Mouse (Mus musculus): ENCODE measurements at regions not wholly inside any gene's neighbourhood (a gene's known extent, or its start where the extent isn't known, plus 50 kb on each side); places are given as distances from the start of the nearest gene placed in this dataset.

- no peaks in the 10 kb centered on the region for H3K27me3 ChIP-seq (ENCODE audit: low read depth, poor library complexity, severe bottlenecking)
Measured at GRCm38 (mm10) chr3:42661956-42662355, 919.5 kb downstream of the D3Ertd751e start.

GRCm38 (mm10) chr3:42676668-42677398 lies 934.4 kb downstream of the D3Ertd751e start:
- no peak for DNase-seq (ENCODE audit: low spot score)

More at GRCm38 (mm10) chr3:42661956-42662355, 919.5 kb downstream of the D3Ertd751e start:
- no peak for DNase-seq (ENCODE audit: low spot score)
- no peak overlapping the region for H3K4me3 ChIP-seq
- H3K36me3 ChIP-seq: no peaks in the 10 kb centered on the region
- H3K27ac ChIP-seq (replicated peaks): no peak overlapping the region
- no peaks in the 10 kb centered on the region for H3K9me3 ChIP-seq (replicated peaks)
- WGBS: 89% methylated on average over 2 of the region's 2 CpGs
- H3K4me1 ChIP-seq: no peaks in the 10 kb centered on the region

DNA sequence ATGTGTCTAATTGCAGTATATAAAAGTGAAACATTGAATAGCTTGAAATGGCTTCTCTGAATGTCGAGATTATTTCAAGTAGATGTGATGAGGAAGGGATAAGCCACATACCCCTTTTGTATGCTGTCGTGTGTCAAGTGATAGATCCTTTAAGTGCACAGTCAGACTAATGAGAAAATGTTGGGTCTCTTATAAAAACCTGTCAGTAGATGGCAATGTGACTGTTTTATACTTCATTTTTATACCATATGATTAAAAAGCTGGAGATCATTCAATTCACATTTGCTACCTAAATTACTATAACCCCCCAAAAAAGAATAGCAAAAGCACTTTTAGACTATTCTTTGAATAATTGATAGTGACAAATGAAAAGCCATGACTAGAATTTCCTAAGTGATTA lies 952.3 kb downstream of the D3Ertd751e start:
- Histone ChIP-seq H3K4me1 (no peaks in the 10 kb centered on the region), H3K27ac (replicated peaks) (no peak overlapping the region), H3K9me3 (replicated peaks) (no peaks in the 10 kb centered on the region), H3K27me3 (ENCODE audit: low read depth, poor library complexity, severe bottlenecking) (no peaks in the 10 kb centered on the region), H3K4me3 (no peak overlapping the region), H3K36me3 (no peaks in the 10 kb centered on the region)
- DNase-seq (ENCODE audit: low spot score): no peak
- WGBS: 87% methylated on average over 2 of the region's 2 CpGs

More at GRCm38 (mm10) chr3:42676668-42677398, 934.4 kb downstream of the D3Ertd751e start:
- no peak overlapping the region for H3K27ac ChIP-seq (replicated peaks)
- WGBS: 86% methylated on average over 2 of the region's 2 CpGs
- no peaks in the 10 kb centered on the region for H3K36me3 ChIP-seq
- no peaks in the 10 kb centered on the region for H3K27me3 ChIP-seq (ENCODE audit: low read depth, poor library complexity, severe bottlenecking)
- no peaks in the 10 kb centered on the region for H3K4me1 ChIP-seq
- no peaks in the 10 kb centered on the region for H3K9me3 ChIP-seq (replicated peaks)
- H3K4me3 ChIP-seq: no peak overlapping the region

GRCm38 (mm10) chr3:42738910-42739309 lies 996.5 kb downstream of the D3Ertd751e start:
- Histone ChIP-seq H3K36me3 (no peaks in the 10 kb centered on the region), H3K27me3 (ENCODE audit: low read depth, poor library complexity, severe bottlenecking) (no peaks in the 10 kb centered on the region), H3K27ac (replicated peaks) (no peak overlapping the region), H3K9me3 (replicated peaks) (no peaks in the 10 kb centered on the region), H3K4me3 (no peak overlapping the region), H3K4me1 (no peaks in the 10 kb centered on the region)
- 32% methylated on average over 1 of the region's 1 CpGs for WGBS
- no peak for DNase-seq (ENCODE audit: low spot score)

- Histone ChIP-seq H3K9me3 (replicated peaks) (no peaks in the 10 kb centered on the region), H3K4me1 (no peaks in the 10 kb centered on the region), H3K4me3 (no peak overlapping the region), H3K27ac (replicated peaks) (no peak overlapping the region), H3K27me3 (ENCODE audit: low read depth, poor library complexity, severe bottlenecking) (no peaks in the 10 kb centered on the region), H3K36me3 (no peaks in the 10 kb centered on the region)
- 94% methylated on average over 4 of the region's 4 CpGs for WGBS
- DNase-seq (ENCODE audit: low spot score): no peak
Measured at GRCm38 (mm10) chr3:42753130-42753529, 1010.7 kb downstream of the D3Ertd751e start.

DNA sequence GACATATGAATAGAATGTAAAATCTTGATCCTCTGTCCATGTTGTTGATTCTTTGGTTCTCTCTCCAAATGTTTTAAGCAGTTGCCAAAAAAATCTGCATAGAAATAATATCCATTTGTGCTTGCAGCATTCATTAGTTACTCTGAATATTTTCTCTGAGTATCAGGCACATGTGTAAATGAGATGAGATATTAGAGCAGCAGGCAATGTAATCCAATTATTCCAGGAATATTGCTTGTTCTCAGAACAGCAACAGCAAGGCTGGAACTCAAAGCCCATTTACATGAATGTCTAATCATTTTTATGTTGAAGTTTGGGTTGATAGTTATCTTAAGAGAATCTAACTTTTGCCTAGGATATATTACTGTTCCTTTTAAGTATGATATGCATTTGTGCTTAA lies 1014.9 kb downstream of the D3Ertd751e start:
- no peak overlapping the region for H3K4me3 ChIP-seq
- H3K27me3 ChIP-seq (ENCODE audit: low read depth, poor library complexity, severe bottlenecking): no peaks in the 10 kb centered on the region
- H3K27ac ChIP-seq (replicated peaks): no peak overlapping the region
- no peaks in the 10 kb centered on the region for H3K4me1 ChIP-seq
- DNase-seq (ENCODE audit: low spot score): no peak
- no peaks in the 10 kb centered on the region for H3K36me3 ChIP-seq
- no peaks in the 10 kb centered on the region for H3K9me3 ChIP-seq (replicated peaks)

DNA sequence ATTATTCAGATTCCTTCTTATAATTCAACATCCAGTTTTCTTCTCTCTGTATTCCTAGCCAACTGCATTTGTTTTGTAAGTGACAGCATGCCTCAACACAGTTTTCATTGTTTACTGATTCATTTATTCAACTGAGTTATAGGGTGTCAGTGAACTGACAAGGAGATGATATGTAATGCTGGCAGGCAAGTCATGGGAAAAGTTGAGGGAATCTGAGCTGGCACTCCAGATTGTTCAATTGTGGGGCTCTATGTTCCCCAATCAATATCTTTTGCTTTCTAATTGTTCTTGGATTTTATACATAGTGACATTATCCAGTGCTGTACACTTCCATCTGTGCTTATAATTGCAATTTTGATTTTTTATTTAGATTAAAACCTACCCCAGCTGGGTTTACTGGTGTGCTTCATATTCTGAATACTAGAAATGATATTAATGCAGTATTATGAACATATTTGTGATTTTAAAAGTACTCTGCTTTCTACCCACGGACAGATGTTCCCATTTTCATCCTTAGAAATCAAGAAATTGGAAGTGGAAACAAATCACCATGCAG lies 1015.5 kb downstream of the D3Ertd751e start:
- WGBS: 65% methylated on average over 1 of the region's 1 CpGs
- no peak overlapping the region for H3K27ac ChIP-seq (replicated peaks)
- H3K27me3 ChIP-seq (ENCODE audit: low read depth, poor library complexity, severe bottlenecking): no peaks in the 10 kb centered on the region
- H3K4me3 ChIP-seq: no peak overlapping the region
- no peaks in the 10 kb centered on the region for H3K4me1 ChIP-seq
- no peaks in the 10 kb centered on the region for H3K9me3 ChIP-seq (replicated peaks)
- H3K36me3 ChIP-seq: no peaks in the 10 kb centered on the region
- no peak for DNase-seq (ENCODE audit: low spot score)

DNA sequence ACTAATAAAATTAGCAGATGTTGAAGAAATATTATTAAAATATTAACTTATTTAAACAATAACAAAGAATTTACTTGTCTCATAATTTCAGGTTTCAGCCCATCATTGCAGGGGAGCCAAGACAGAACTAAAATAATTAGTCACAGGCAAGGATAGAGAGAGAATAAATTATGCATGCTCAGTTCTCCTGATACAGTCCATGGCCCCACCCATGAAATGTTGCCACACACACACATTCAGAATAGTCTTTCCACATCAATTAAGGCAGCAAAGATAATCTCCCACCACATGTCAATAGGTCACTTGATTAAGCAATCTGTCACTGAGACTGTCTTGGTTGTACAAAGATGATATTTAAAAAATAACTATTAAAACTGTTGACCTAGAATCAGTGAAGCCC lies 1019.8 kb downstream of the D3Ertd751e start:
- Histone ChIP-seq H3K27me3 (ENCODE audit: low read depth, poor library complexity, severe bottlenecking) (no peaks in the 10 kb centered on the region), H3K4me3 (no peak overlapping the region), H3K4me1 (no peaks in the 10 kb centered on the region), H3K27ac (replicated peaks) (no peak overlapping the region), H3K9me3 (replicated peaks) (no peaks in the 10 kb centered on the region), H3K36me3 (no peaks in the 10 kb centered on the region)
- DNase-seq (ENCODE audit: low spot score): no peak

DNA sequence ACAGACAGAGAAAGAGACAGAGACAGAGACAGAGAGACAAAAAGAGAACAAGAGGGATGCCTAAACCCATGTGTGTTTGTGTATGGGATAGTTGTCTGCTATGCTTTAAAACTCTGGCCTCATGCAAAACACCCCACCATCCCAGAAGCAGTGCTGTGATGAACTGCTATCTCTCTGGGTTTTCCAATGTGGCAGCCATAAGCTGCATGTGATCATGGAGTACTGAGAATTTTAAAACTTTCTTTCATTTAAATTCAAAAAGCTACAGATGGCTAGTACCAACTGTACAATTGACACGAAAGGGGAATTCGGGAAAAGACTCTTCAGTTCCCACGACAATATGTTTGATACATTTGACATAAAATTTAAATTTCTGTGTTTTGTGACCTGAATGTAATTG lies 1041.1 kb downstream of the D3Ertd751e start:
- no peaks in the 10 kb centered on the region for H3K4me1 ChIP-seq
- H3K4me3 ChIP-seq: no peak overlapping the region
- H3K27ac ChIP-seq (replicated peaks): no peak overlapping the region
- 95% methylated on average over 3 of the region's 3 CpGs for WGBS
- no peak for DNase-seq (ENCODE audit: low spot score)
- no peaks in the 10 kb centered on the region for H3K27me3 ChIP-seq (ENCODE audit: low read depth, poor library complexity, severe bottlenecking)
- no peaks in the 10 kb centered on the region for H3K36me3 ChIP-seq
- no peaks in the 10 kb centered on the region for H3K9me3 ChIP-seq (replicated peaks)

GRCm38 (mm10) chr3:42784203-42784602 lies 1041.8 kb downstream of the D3Ertd751e start:
- 89% methylated on average over 2 of the region's 2 CpGs for WGBS
- no peak for DNase-seq (ENCODE audit: low spot score)
- Histone ChIP-seq H3K9me3 (replicated peaks) (no peaks in the 10 kb centered on the region), H3K4me1 (no peaks in the 10 kb centered on the region), H3K27me3 (ENCODE audit: low read depth, poor library complexity, severe bottlenecking) (no peaks in the 10 kb centered on the region), H3K36me3 (no peaks in the 10 kb centered on the region), H3K27ac (replicated peaks) (no peak overlapping the region), H3K4me3 (no peak overlapping the region)

DNA sequence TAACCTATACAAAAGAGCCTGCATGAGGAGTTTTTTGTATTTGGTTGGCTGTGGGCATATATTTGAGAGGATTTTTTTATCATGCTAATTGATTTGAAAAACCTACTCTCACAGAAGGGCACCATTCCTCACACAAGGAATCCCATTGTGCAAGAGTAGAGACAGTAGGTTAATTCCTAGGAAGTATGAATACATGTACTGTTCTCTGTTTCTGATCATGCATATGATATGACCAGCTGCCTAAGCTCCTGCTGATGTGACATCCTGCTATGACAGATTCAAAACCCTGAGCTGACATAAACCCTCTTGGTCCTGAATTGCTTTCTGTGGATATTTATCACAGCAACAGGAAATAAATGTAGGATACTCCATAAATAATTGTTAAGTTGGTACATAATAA lies 1048.0 kb downstream of the D3Ertd751e start:
- no peak overlapping the region for H3K27ac ChIP-seq (replicated peaks)
- no peak overlapping the region for H3K4me3 ChIP-seq
- no peak for DNase-seq (ENCODE audit: low spot score)
- no peaks in the 10 kb centered on the region for H3K27me3 ChIP-seq (ENCODE audit: low read depth, poor library complexity, severe bottlenecking)
- no peaks in the 10 kb centered on the region for H3K4me1 ChIP-seq
- no peaks in the 10 kb centered on the region for H3K9me3 ChIP-seq (replicated peaks)
- no peaks in the 10 kb centered on the region for H3K36me3 ChIP-seq

GRCm38 (mm10) chr3:42791878-42792277 lies 1049.5 kb downstream of the D3Ertd751e start:
- no peak overlapping the region for H3K4me3 ChIP-seq
- H3K9me3 ChIP-seq (replicated peaks): no peaks in the 10 kb centered on the region
- H3K36me3 ChIP-seq: no peaks in the 10 kb centered on the region
- no peaks in the 10 kb centered on the region for H3K4me1 ChIP-seq
- no peak for DNase-seq (ENCODE audit: low spot score)
- H3K27me3 ChIP-seq (ENCODE audit: low read depth, poor library complexity, severe bottlenecking): no peaks in the 10 kb centered on the region
- H3K27ac ChIP-seq (replicated peaks): no peak overlapping the region

DNA sequence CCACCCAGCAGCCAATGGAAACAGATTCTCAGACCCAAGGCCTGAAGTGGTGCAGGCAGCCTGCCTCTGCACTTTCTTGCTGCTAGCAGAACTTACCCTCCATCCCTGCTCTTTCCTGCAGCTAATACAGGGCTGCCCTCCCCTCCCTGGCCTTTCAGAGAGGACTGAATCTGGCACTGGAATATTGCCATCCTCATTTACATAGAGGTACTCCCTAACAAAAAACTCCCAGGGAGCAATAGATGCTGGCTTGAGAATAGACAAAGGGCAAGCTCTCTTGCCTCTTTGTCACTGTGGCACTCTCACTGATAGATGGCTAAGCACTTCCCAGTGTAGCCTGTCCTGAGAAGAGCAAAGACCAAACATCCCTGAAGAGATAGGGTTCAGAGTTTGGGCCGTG lies 1088.0 kb downstream of the D3Ertd751e start:
- no peak overlapping the region for H3K27ac ChIP-seq (replicated peaks)
- no peaks in the 10 kb centered on the region for H3K36me3 ChIP-seq
- WGBS: 70% methylated on average over 1 of the region's 1 CpGs
- H3K4me1 ChIP-seq: no peaks in the 10 kb centered on the region
- no peak overlapping the region for H3K4me3 ChIP-seq
- no peaks in the 10 kb centered on the region for H3K27me3 ChIP-seq (ENCODE audit: low read depth, poor library complexity, severe bottlenecking)
- no peak for DNase-seq (ENCODE audit: low spot score)
- no peaks in the 10 kb centered on the region for H3K9me3 ChIP-seq (replicated peaks)

GRCm38 (mm10) chr3:42867370-42867769 lies 1125.0 kb downstream of the D3Ertd751e start:
- H3K27ac ChIP-seq (replicated peaks): no peak overlapping the region
- H3K4me3 ChIP-seq: no peak overlapping the region
- no peaks in the 10 kb centered on the region for H3K36me3 ChIP-seq
- 82% methylated on average over 1 of the region's 1 CpGs for WGBS
- no peak for DNase-seq (ENCODE audit: low spot score)
- no peaks in the 10 kb centered on the region for H3K9me3 ChIP-seq (replicated peaks)
- H3K27me3 ChIP-seq (ENCODE audit: low read depth, poor library complexity, severe bottlenecking): no peaks in the 10 kb centered on the region
- H3K4me1 ChIP-seq: no peaks in the 10 kb centered on the region
